Mouse (Mus musculus): ENCODE data around the gene Phlda3. TPM values are rescaled to one million over a fixed set of nuclear protein-coding genes. Genes with fewer than 3 reads are reported as not detected.

Phlda3 gene
- 79.5 and 86.2 TPM in 2 replicates for polyA plus RNA-seq (2015; fragmentation: Nextera tagmentation; extraction: Ambion mirVana)

DNA sequence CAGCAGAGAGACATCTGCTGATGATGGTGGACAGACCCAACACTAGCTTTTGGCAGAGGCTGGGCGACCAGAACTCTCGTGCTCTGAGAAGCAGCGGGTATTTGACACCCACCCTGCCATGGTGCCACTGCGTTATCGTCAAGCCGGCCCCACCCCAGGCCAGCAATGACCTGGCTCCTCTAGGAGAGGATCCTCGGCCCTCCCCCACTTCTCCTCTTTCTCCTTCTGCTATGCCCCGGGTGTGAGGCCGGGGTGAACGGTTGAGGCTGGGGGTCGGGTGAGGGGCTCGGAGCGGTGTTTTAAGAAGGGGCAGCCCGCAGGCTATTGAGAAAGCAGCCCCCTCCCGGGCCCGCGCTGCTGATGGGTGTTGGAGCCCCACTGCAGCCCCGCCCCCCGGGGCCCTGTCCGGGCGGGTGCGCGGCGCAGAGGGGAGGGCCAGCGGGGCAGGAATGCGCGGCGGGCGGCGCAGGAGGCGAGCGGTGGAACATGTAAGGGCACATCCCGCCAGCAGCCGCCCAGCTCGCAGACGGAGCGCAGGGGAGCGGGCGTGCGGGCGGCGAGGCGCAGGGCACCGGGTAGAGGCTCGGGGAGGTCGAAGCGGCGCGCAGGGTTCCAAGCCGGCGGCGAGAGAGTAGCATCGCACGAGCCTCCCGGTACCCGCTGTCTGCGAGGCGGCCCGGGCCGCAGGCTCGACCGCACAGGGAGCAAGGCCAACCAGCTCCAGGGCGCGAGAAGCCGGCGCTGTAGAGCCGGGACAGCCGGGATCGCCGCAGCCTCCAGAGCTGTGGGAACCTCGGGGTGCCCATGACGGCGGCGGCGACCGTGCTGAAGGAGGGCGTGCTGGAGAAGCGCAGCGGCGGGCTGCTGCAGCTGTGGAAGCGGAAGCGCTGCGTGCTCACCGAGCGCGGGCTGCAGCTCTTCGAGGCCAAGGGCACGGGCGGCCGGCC, at the start of gene Phlda3:
TSS of gene Phlda3 (plus strand) at position 475 of the 947 bp plus-strand sequence.
- Histone ChIP-seq H3K9ac (peak within 1 kb of the TSS; percentile 85), H3K4me3 (replicated peaks) (peak within 1 kb of the TSS; percentile 79), H3K4me2 (peak within 1 kb of the TSS; percentile 89), H3K4me1 (peaks cover 75% of the 10 kb centered on the region), H3K9me3 (replicated peaks) (no peaks in the 10 kb centered on the region), H3K27ac (peak within 1 kb of the TSS; percentile 95), H3K27me3 (no peaks in the 10 kb centered on the region), H3K36me3 (peaks cover 21% of the 10 kb centered on the region)
- ATAC-seq (replicated peaks; ENCODE audit: low FRiP score): peak; percentile 82
- WGBS: under 1% methylated on average over 87 of the region's 90 CpGs

DNA sequence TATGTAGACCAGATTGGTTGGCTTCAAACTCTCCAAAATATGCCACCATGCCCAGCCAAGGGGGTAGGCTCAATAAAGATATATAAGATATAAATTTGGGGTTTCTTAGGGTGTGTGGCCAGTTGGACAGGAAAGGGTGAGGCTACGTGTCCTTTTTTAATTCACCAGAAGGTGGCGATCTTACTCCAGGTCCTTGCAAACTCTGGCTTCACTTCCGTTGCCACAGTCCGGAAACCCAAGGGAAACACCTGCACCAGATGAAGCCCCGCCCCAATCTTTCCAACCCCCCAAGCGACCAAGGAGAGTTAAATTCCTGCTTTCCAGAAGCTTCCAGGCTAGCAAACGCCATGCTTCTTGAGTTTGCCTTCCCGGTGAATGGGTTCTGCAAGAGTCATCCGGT, 46.4 kb upstream of the Phlda3 start:
- Histone ChIP-seq H3K4me2 (peak overlapping the region; percentile 32; the same call in 1 of the 2 replicates), H3K4me3 (replicated peaks) (no peak overlapping the region), H3K9me3 (replicated peaks) (no peaks in the 10 kb centered on the region), H3K27me3 (no peaks in the 10 kb centered on the region), H3K4me1 (peaks cover 8% of the 10 kb centered on the region; the same call in 1 of the 2 replicates), H3K27ac (no peak overlapping the region), H3K9ac (no peak overlapping the region), H3K36me3 (no peaks in the 10 kb centered on the region)
- 22% methylated on average over 9 of the region's 9 CpGs for WGBS
- peak; percentile 47 for ATAC-seq (replicated peaks; ENCODE audit: low FRiP score)

DNA sequence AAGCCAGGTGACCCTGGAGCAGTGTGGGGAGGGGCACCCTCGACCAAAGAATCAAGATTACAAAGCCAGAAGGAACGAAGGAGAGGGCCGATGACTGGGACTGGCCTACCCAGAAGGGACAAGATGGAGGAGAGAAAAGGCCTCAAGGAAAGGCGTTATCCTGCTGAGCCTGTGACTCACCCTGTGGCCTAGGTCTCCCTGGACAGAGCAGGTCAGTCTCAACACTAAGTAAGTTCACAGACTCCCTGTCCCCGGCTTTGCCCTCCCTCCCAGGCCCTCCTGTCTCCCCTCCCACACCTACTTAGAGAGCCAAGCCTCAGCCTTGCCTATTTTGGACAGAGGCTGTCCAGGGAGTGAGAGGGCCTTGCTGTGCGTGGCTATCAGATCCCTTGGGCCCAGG, 45.9 kb upstream of the Phlda3 start, which contains the start of gene Csrp1:
TSS of gene Csrp1 (plus strand) at position 79 of the 400 bp plus-strand sequence.
- H3K9ac ChIP-seq: no peak within 1 kb of the TSS
- H3K4me3 ChIP-seq (replicated peaks): no peak within 1 kb of the TSS

DNA sequence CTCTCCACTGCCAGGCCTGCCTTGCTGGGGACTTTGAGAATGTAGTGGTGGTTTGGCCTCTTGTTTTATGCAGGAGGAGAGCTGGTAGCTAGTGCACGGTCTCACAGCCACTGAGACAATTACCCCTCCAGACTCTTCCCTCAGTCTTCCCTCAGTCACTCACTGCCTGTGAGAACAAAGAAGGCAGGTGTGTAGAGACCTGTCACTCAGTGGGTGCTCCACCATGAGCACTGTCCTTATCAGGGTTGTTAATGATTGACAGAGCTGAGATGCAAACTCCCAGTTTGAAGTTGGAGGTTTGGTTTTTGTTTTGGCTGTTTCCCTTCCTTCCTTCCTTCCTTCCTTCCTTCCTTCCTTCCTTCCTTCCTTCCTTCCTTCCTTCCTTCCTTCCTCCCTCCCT, 42.9 kb upstream of the Phlda3 start:
- Histone ChIP-seq H3K9me3 (replicated peaks) (no peaks in the 10 kb centered on the region), H3K36me3 (no peaks in the 10 kb centered on the region), H3K4me1 (peaks cover 8% of the 10 kb centered on the region; the same call in 1 of the 2 replicates), H3K4me3 (replicated peaks) (no peak overlapping the region), H3K4me2 (no peak overlapping the region), H3K27ac (no peak overlapping the region), H3K27me3 (no peaks in the 10 kb centered on the region), H3K9ac (no peak overlapping the region)
- ATAC-seq (replicated peaks; ENCODE audit: low FRiP score): no peak
- WGBS: 57% methylated on average over 1 of the region's 1 CpGs

More for the DNA sequence above, 45.9 kb upstream of the Phlda3 start, which contains the start of gene Csrp1:
- Histone ChIP-seq H3K9me3 (replicated peaks) (no peaks in the 10 kb centered on the region), H3K27me3 (no peaks in the 10 kb centered on the region), H3K4me1 (peaks cover 8% of the 10 kb centered on the region; the same call in 1 of the 2 replicates), H3K27ac (no peak within 1 kb of the TSS), H3K36me3 (no peaks in the 10 kb centered on the region), H3K4me2 (peak within 1 kb of the TSS; percentile 32; the same call in 1 of the 2 replicates)
- ATAC-seq (replicated peaks; ENCODE audit: low FRiP score): peak; percentile 55; the same call in 1 of the 2 replicates
- 69% methylated on average over 6 of the region's 6 CpGs for WGBS

DNA sequence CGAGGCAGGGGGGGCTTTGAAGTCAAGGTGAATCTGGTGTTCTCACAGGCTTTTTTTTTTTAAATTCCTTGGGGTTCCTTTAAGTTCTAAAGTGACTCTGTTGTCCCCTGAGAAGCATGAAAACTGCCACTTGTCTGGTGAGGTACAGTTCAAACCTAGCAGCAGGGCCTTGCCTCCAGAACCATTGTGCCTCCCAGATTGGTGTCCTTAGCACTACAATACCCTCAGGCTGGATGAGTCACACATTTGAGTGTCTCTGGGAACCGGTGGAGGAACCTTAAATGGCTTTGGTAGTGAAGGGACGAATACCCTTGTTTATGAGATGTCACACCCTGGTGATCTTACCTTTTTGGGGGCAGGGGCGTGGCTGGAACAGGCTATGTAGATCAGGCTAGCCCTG, 41.8 kb upstream of the Phlda3 start:
- Histone ChIP-seq H3K9ac (no peak overlapping the region), H3K4me1 (peaks cover 16% of the 10 kb centered on the region), H3K27me3 (no peaks in the 10 kb centered on the region), H3K4me3 (replicated peaks) (no peak overlapping the region), H3K27ac (no peak overlapping the region), H3K4me2 (no peak overlapping the region), H3K9me3 (replicated peaks) (no peaks in the 10 kb centered on the region), H3K36me3 (no peaks in the 10 kb centered on the region)
- no peak for ATAC-seq (replicated peaks; ENCODE audit: low FRiP score)
- 67% methylated on average over 4 of the region's 4 CpGs for WGBS

DNA sequence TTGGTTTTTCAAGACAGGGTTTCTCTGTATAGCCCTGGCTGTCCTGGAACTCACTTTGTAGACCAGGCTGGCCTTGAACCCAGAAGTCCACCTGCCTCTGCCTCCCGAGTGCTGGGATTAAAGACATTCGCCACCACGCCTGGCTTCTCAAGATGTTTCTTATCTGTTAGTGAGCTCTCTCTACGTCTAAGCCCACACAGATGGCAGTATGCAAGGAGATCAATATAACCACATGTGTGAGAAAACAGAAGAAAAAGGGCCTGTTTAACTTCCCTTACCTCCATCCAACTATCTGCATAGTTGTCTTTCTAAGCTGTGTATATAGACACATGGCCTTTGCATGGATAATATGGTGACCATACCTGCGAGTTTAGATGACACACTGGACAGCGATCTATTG, 40.6 kb upstream of the Phlda3 start:
- WGBS: 96% methylated on average over 6 of the region's 6 CpGs
- Histone ChIP-seq H3K4me1 (peaks cover 18% of the 10 kb centered on the region), H3K27me3 (no peaks in the 10 kb centered on the region), H3K27ac (0 out of 2 replicates have a peak overlapping the region, but pooled peaks have one; percentile 28), H3K4me2 (no peak overlapping the region), H3K9ac (no peak overlapping the region), H3K4me3 (replicated peaks) (no peak overlapping the region), H3K9me3 (replicated peaks) (no peaks in the 10 kb centered on the region), H3K36me3 (no peaks in the 10 kb centered on the region)
- no peak for ATAC-seq (replicated peaks; ENCODE audit: low FRiP score)

DNA sequence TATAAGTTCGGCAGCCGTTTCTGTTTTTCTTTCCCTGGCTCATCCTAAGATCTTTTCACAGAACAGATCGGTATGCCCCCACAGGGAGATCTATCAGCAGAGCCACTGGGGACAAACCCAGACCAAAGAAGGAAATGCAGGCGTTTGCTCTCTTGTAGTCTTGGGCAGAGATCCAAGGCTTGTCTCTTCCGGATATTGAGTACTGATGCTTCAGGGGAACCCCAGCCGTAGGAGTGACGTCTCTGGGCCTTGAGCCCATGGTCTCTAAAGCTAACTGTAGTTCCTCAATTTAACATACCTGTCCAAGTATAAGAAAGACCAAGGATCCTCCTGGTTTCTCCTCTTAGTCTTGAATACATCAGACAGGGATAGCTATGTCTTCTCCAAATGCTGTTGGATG, 40.0 kb upstream of the Phlda3 start:
- Histone ChIP-seq H3K4me1 (peaks cover 24% of the 10 kb centered on the region), H3K36me3 (no peaks in the 10 kb centered on the region), H3K4me3 (replicated peaks) (no peak overlapping the region), H3K9ac (no peak overlapping the region), H3K9me3 (replicated peaks) (no peaks in the 10 kb centered on the region), H3K4me2 (no peak overlapping the region), H3K27me3 (no peaks in the 10 kb centered on the region), H3K27ac (peak overlapping the region; percentile 28; the same call in 1 of the 2 replicates)
- WGBS: 47% methylated on average over 7 of the region's 7 CpGs
- no peak for ATAC-seq (replicated peaks; ENCODE audit: low FRiP score)

DNA sequence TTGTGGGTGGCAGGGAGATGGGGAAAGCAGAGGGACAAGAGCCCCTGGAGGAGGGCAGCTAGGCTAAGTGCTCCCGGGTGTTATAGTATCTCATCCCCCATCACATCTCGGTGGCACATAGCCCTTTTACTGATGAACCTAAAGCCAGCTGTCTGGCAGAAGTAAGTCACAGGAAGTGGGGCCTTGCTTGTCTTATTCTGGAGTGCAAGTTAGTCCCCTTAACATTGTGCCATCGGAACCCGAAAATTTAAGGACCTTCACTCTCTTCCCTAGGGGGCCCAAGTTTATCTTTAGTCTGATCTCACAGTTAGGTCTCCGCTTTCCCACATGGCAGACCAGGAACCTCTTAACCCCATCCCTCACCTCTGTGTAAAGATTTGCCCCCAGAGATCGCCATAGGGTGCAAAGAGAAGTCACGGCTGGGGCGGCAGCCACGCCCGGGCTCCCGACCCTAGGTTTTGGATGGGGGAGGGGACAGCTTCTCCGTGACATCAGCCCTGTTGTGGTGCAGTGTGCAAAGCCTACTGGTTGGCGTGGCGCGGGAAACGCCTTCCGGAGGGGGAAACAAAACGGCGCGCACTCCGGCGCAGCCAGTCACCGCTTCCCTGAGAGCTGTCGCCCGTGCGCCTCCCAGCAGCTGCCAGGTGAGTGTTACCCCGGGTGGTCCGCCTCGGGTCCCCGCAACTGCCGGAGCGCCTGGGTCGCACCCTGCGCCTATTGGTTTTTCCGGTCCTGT, 37.1 kb upstream of the Phlda3 start:
- H3K4me1 ChIP-seq: peaks cover 52% of the 10 kb centered on the region
- WGBS: under 1% methylated on average over 35 of the region's 35 CpGs

DNA sequence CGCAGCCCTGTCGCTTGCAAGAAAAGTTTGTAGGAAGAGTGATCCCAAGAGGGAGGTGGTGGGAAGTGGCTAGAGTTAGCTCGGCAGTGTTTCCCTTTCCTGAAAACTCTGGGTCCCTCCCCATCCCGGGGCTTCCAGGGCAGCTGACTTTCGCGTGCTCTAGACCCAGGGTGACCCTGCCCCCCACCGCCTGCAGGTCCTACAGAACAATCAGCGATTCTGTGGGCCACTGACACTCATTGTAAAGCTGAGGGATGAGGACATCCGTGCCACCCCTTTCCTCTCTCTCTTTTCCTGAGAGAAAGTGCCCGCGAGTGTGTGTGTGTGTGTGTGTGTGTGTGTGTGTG, 36.6 kb upstream of the Phlda3 start:
- Histone ChIP-seq H3K9me3 (replicated peaks) (no peaks in the 10 kb centered on the region), H3K4me3 (replicated peaks) (peak overlapping the region; percentile 67), H3K4me1 (peaks cover 58% of the 10 kb centered on the region), H3K27me3 (no peaks in the 10 kb centered on the region), H3K9ac (peak overlapping the region; percentile 72), H3K4me2 (peak overlapping the region; percentile 77), H3K27ac (peak overlapping the region; percentile 93), H3K36me3 (no peaks in the 10 kb centered on the region)
- WGBS: under 1% methylated on average over 11 of the region's 11 CpGs
- ATAC-seq (replicated peaks; ENCODE audit: low FRiP score): peak; percentile 41

More for the DNA sequence above, 37.1 kb upstream of the Phlda3 start:
- peak overlapping the region; percentile 67 for H3K4me3 ChIP-seq (replicated peaks)
- peak overlapping the region; percentile 77 for H3K4me2 ChIP-seq
- H3K9ac ChIP-seq: peak overlapping the region; percentile 72
- no peaks in the 10 kb centered on the region for H3K9me3 ChIP-seq (replicated peaks)
- H3K27ac ChIP-seq: peak overlapping the region; percentile 93
- H3K36me3 ChIP-seq: no peaks in the 10 kb centered on the region
- ATAC-seq (replicated peaks; ENCODE audit: low FRiP score): peak; percentile 86
- no peaks in the 10 kb centered on the region for H3K27me3 ChIP-seq

DNA sequence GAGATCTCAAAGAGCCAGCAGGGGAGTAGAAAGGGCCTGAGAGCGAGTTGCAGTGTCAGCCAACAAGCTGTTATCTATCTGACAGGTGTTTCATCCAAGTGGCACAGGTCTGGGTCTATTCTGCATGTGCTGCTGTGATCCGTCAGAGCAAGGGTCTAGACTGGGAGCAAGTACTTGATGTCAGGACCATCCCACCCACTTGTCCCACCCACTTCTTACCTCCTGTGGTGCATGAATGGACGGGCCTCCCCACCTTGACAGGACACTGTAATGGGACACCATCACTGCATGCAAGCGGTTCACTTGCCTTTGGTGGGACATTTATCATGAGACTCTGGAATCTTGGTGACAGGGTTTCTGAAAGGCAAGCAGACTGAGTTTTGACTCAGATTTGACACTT, 36.1 kb upstream of the Phlda3 start:
- H3K9me3 ChIP-seq (replicated peaks): no peaks in the 10 kb centered on the region
- ATAC-seq (replicated peaks; ENCODE audit: low FRiP score): no peak
- H3K9ac ChIP-seq: peak overlapping the region; percentile 72
- H3K36me3 ChIP-seq: no peaks in the 10 kb centered on the region
- 11% methylated on average over 4 of the region's 4 CpGs for WGBS
- peak overlapping the region; percentile 77 for H3K4me2 ChIP-seq
- H3K27me3 ChIP-seq: no peaks in the 10 kb centered on the region
- peak overlapping the region; percentile 67 for H3K4me3 ChIP-seq (replicated peaks)
- H3K4me1 ChIP-seq: peaks cover 63% of the 10 kb centered on the region
- peak overlapping the region; percentile 93 for H3K27ac ChIP-seq

DNA sequence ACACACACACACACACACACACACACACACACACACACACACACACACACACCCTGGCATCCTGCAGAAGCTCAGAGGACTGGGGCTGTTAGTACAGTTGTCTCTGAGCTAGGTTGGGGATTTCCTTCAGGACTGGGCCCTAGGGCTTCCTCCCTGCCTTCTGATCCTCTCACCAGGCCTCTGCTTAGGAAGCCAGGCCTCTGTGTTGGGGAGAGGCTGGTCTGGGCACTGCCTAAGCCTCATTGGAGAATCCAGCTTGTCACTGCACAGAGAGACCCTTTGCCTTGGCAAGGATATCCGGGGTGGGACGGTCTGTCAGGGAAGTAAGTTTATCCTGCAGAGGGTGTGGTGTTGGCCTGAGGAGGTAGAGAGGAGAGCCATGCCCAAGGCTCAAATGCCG, 35.6 kb upstream of the Phlda3 start:
- Histone ChIP-seq H3K9me3 (replicated peaks) (no peaks in the 10 kb centered on the region), H3K27ac (peak overlapping the region; percentile 93), H3K4me1 (peaks cover 67% of the 10 kb centered on the region), H3K27me3 (no peaks in the 10 kb centered on the region), H3K4me2 (peak overlapping the region; percentile 77), H3K4me3 (replicated peaks) (peak overlapping the region; percentile 67), H3K9ac (peak overlapping the region; percentile 72; the same call in 1 of the 2 replicates), H3K36me3 (no peaks in the 10 kb centered on the region)
- 36% methylated on average over 3 of the region's 3 CpGs for WGBS
- ATAC-seq (replicated peaks; ENCODE audit: low FRiP score): no peak

Data from kidney, embryonic 15.5 days (tissue).